Mouse (Mus musculus) embryonic stem cell, embryonic (primary cell): ENCODE measurements around the gene Dusp1.

ENCODE experiments used
- CTCF ChIA-PET, 4 experiments: fragments of 300-600 bp in 2 of 4; fragments of 350-600 bp in 2 of 4; sonication (Branson Sonifier 250); formaldehyde crosslinking; loops; one replicate each; lab custom pipeline; 2022; ENCODE audit warnings: inconsistent platforms in 2 of 4; lab: Charles Lee
- POLR2A ChIA-PET, 4 experiments: fragments of 300-600 bp in 2 of 4; fragments of 350-600 bp in 2 of 4; sonication (Branson Sonifier 250); formaldehyde crosslinking; loops; one replicate each; lab custom pipeline; 2022; ENCODE audit warnings: antibody characterized with exemption in 4 of 4, inconsistent platforms in 1 of 4; lab: Charles Lee

Dusp1 gene

DNA sequence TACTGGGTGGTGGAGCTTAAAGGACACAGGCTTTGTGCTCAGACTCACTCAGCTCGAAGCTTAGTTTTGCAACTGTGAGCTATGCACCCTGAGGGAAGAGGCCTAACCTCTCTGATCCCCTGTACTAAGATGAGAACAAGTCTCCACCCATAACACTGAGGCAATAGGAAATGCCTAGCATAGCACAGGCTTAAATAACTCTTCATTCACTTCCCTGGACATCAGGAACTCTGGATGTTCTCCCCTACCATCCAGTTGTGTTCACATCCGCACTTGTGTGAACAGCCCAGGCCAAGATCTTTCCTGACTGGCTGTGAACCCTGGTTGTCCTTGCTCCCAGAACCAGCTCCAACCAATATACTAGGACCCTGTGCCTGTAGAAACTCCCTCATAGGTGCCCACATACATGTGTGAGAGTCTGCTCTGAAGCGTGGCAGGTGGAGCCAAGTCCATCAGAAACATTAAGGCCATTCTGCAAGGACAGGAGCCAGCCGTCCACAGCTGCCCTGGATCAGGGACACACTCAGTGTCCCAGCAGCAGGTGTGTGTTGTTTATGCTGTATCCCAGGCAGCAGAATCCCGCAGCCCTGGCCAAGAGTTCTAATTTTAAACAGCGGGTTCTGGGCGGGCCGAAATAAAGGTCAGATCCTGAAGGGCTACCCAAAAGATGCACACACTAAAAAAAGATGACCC, 73.1 kb downstream of the Dusp1 start:
- CTCF ChIA-PET, result interaction anchor here in 1 of 4 experiments (0.5 kb wide), 1 partner anchor 400 kb away, joined by 3 read pairs; no protein-coding TSS in a partner anchor

DNA sequence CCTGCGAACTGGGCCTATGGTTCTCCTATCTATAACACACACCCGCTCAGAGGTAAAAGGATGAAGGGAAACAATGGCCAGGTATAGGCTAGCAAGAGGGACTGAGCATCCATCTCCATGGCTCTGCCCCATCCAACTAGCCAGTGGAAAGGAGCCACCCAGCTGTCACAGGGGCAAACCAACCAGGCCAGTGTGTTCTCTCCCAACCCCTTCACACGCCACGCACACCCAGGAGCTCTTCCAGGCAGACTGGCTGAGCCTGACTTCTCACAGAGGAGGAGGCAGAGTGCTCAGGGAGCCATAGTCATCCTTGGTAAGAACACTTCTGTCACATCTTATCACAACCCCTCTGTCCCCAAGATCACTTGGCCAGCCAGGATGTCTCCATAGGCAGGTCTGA, 74.0 kb downstream of the Dusp1 start:
- CTCF ChIA-PET, result no interaction called here
- POLR2A ChIA-PET, result interaction anchor here in 3 of 4 experiments (0.6 to 23.2 kb wide), 9 partner anchors 10 to 920 kb away, joined by 3 to 407 read pairs (median 4); no protein-coding TSS in a partner anchor

More for the DNA sequence above, 73.1 kb downstream of the Dusp1 start:
- POLR2A ChIA-PET, result interaction anchor here in 3 of 4 experiments (0.6 to 23.2 kb wide), 8 partner anchors 11 to 1068 kb away, joined by 3 to 407 read pairs (median 4); partner anchors contain the start of gene Hmga1 (in 1 of the 3)

DNA sequence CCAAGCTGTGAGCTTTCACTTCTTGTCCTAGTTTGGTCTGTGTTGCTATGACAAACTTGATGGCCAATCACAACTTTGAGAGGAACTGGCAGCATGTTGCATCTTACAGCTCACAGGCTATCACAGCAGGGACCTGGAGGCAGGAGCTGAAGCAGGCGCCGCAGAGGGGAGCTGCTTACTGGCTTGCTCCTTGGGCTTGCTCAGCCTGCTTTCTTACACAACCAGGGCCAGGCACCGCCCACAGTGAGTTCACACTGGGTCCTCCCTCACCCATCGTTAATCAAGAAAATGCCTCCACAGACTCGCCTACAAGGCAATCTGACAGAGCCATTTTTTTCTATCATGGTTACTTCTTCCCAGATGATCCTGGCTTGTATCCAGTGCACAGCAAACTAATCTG, 74.7 kb downstream of the Dusp1 start:
- CTCF ChIA-PET, result interaction anchor here in 1 of 4 experiments (0.6 kb wide), 1 partner anchor 337 kb away, joined by 3 read pairs; no protein-coding TSS in a partner anchor

DNA sequence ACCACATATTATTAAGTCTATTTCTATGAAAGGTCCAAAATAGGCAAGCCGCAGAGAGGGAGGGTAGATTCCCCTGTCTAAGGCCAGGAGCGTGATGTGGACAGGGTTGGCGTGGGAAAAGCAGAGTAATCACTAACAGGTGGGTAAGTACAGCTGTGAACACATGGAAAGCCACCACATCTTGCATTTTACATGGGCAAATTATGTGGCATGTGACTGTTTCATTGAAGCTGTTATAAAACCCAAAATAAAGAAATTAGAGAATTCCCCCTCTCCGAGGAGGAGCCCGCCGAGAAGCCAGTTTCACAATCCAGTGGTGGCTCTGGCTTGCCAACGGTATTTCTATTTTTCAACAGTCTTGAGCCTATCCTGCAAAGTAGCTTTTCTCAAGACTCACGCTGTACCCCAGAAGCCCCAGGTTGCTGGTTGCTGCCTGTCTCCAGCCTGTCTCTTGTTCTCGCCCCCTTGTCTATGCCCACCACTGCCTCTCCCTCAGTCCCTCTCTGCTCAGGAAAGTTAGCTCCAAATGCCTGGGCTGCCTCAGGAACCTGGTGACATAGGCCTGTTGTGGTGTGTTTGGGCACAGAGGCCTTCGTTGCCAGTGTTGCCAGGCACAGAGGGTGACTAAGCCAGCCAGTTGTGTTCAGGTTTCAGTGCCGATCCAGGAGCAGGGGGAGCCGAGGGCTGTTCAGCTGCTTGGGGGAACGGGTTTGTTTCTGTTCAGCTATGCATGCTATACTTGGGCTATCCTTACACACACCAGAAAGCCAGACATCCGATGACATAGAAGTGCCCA, 77.1 kb downstream of the Dusp1 start:
- CTCF ChIA-PET, result interaction anchor here in 1 of 4 experiments (1.5 kb wide), 1 partner anchor 33 kb away, joined by 3 read pairs; no protein-coding TSS in a partner anchor
- POLR2A ChIA-PET, result interaction anchor here in 3 of 4 experiments (0.7 to 23.2 kb wide), 11 partner anchors 8 to 24 kb away, joined by 3 to 407 read pairs (median 4); no protein-coding TSS in a partner anchor

More for the DNA sequence above, 74.7 kb downstream of the Dusp1 start:
- POLR2A ChIA-PET, result interaction anchor here in 3 of 4 experiments (0.5 to 23.2 kb wide), 10 partner anchors 9 to 920 kb away, joined by 3 to 407 read pairs (median 4); no protein-coding TSS in a partner anchor

DNA sequence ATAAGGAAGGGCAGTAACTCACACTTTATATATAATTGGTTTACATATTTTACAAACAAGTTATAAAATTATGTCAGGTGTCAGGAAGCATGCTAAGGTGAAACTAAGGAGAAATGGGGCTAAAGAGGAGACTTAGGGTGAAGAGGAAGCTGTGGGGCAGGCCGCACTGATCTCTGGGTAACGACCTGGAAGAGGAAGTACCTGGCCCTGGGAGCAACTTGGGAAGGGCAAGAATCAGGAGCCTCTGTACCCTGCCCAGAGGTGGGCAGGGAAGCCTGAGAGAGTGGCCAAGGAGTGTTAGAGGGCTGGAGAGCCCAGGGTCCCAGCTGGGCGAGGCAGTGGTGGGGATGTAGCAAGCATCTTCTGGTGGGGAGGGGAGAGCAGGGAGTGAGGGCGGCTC, 81.0 kb downstream of the Dusp1 start:
- ChIA-PET POLR2A (interaction anchor here in 1 of 4 experiments (1.0 kb wide), 1 partner anchor 26 kb away, joined by 3 read pairs; no protein-coding TSS in a partner anchor), CTCF (no interaction called here)

DNA sequence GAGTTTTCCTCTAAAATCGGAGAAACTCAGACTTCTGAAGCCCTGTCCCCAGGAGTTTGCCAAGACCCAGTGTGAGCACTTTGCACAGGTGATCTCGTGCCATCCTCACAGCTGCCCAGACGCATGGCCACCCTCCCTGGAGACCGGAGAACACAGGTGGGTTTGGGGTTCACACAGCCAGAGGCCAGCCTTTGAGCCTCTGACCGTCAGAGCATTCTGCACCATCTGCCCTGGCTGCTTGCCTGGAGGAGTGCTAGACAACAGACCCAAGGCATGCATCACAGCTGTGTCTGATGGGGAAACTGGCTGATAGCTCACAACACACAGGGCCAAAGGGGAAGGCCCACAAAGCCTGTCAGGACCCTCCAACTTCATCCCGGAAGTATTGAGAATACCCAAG, 82.3 kb downstream of the Dusp1 start:
- CTCF ChIA-PET, result interaction anchor here in 1 of 4 experiments (0.8 kb wide), 1 partner anchor 733 kb away, joined by 3 read pairs; no protein-coding TSS in a partner anchor
- POLR2A ChIA-PET, result interaction anchor here in 2 of 4 experiments (0.6 to 4.3 kb wide), 4 partner anchors 22 to 29 kb away, joined by 3 to 38 read pairs (median 8); no protein-coding TSS in a partner anchor

DNA sequence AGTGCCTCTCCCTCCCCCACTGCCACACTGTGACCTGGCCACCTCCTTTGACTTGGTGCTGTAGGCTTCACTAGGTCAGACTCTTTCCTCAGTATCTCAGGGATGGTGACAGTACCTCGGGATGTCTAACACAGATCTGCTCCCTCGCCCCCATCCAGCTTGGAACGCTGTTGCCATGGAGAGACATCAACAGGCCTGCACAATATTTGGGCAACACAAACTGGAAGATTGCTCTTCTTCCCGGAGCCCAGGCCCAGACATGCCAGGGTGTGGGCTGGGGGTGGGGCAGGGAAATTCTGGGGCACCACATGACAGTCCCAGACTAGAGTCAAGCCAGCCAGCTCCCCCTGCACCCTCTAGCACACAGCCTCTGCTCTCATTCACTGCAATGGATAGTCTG, 83.3 kb downstream of the Dusp1 start:
- CTCF ChIA-PET, result interaction anchor here in 1 of 4 experiments (0.8 kb wide), 1 partner anchor 734 kb away, joined by 3 read pairs; no protein-coding TSS in a partner anchor
- POLR2A ChIA-PET, result interaction anchor here in 3 of 4 experiments (0.7 to 4.3 kb wide), 10 partner anchors 9 to 1461 kb away, joined by 3 to 38 read pairs (median 4); no protein-coding TSS in a partner anchor

DNA sequence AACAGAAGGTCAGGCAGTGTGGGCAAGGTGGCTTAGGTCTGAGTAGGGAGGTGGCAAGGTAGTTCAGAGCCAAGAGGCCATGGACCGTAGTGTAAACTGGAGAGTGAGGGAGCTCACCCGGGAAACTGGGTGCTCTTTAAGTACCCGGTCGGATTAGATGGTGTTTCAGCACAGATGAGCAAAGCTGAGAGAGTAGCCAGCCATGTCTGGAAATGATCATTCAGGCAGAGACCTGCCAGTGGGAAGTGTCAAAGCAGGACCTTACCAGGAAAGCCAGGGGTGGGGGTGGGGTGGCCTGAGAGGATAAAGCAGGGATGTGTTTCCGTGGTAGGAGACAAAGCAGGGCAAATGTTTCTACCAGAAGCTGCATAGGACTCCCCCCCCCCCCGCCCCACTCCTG, 85.1 kb downstream of the Dusp1 start:
- CTCF ChIA-PET, result interaction anchor here in 1 of 4 experiments (0.6 to 0.8 kb wide), 2 partner anchors 25 to 35 kb away, joined by 5 to 12 read pairs; no protein-coding TSS in a partner anchor
- POLR2A ChIA-PET, result interaction anchor here in 3 of 4 experiments (0.6 to 4.3 kb wide), 11 partner anchors 9 to 162 kb away, joined by 3 to 38 read pairs (median 7); no protein-coding TSS in a partner anchor

DNA sequence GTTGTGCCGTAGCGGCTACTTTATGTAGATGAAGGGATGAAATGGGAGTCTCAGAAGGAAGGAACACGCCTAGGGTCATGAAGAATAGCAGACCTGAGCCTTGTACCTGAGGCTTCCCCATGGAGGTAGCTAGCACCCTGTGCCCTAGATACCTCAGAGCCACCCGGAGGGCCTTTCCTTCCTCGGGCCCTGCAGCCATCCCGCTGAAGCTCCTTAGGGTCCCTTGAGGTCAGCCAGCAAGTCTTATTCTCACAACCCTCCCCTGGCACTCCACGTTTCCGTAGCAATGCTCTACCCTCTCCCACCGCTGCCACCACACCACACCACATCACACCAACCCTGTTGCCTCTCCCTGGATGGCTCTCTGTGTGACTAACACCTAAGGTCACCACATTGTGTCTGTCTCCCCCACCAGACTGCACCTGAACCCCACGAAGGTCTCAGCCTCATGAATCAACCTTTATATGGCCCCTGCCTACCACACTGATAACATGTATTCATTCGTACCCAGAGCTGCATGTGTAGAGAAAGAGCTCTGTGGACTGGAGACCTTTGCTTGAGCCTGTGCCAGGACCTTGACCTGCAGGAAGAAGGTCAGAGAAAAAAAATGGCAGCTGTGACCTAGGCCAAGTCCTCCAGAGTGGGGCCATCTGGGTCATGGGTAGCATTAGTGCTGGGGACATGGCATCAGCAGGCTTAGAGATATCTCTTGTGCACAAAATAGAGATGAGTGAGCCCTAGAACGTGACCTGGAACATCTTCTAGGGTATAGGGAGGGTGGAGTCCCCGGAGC, 93.6 kb downstream of the Dusp1 start:
- CTCF ChIA-PET, result interaction anchor here in 3 of 4 experiments (0.6 to 1.6 kb wide), 3 partner anchors 17 to 194 kb away, joined by 3 read pairs; no protein-coding TSS in a partner anchor
- POLR2A ChIA-PET, result interaction anchor here in 3 of 4 experiments (1.0 to 2.1 kb wide), 9 partner anchors 10 to 248 kb away, joined by 3 to 11 read pairs (median 5); no protein-coding TSS in a partner anchor

DNA sequence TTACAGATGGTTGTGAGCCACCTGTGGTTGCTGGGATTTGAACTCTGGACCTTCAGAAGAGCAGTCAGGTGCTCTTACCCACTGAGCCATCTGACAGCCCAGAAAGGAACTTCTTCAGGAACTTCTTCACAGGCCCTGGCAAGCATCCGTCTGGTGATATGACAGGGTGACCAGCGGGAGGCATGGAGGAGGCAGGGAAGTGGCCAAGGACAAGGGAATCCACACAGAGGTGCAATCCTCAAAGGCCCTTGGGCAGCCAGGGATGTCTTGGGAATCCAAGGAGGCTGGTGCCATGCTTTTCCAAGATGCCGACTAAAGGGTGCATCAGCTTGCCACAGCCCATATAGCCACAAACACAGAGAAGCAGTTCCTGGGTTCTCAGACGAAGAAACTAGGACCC, 94.3 kb downstream of the Dusp1 start:
- POLR2A ChIA-PET, result interaction anchor here in 3 of 4 experiments (1.3 to 2.6 kb wide), 7 partner anchors 11 to 41 kb away, joined by 4 to 12 read pairs (median 5); no protein-coding TSS in a partner anchor
- CTCF ChIA-PET, result interaction anchor here in 1 of 4 experiments (1.0 to 1.6 kb wide), 2 partner anchors 16 to 171 kb away, joined by 3 to 5 read pairs; no protein-coding TSS in a partner anchor

DNA sequence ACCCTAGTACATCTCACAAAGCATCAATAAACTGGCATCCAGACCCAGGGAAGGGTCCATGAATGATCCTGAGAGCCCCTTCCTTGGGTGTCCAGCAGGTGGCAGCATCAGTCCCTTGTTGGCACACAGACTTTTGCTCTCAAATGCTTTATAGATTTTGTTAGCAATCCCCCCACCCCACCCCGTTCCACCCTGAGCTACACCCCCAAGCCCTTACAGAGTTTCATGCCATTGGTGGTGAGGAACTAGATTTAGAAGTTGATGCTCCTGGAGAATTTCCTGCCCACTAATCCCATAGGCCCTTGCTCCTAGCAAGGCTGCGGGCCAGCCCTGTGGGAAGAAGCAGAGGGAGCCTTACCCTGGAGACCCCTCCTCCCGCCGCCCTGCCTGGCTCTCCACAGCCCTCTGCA, 95.2 kb downstream of the Dusp1 start:
- POLR2A ChIA-PET, result interaction anchor here in 3 of 4 experiments (0.6 to 3.6 kb wide), 6 partner anchors 37 to 179 kb away, joined by 3 to 35 read pairs (median 4); no protein-coding TSS in a partner anchor
- CTCF ChIA-PET, result interaction anchor here in 3 of 4 experiments (0.6 to 3.0 kb wide), 10 partner anchors 14 to 216 kb away, joined by 3 to 22 read pairs (median 4); partner anchors contain the start of gene Neurl1b (in 1 of the 3)

DNA sequence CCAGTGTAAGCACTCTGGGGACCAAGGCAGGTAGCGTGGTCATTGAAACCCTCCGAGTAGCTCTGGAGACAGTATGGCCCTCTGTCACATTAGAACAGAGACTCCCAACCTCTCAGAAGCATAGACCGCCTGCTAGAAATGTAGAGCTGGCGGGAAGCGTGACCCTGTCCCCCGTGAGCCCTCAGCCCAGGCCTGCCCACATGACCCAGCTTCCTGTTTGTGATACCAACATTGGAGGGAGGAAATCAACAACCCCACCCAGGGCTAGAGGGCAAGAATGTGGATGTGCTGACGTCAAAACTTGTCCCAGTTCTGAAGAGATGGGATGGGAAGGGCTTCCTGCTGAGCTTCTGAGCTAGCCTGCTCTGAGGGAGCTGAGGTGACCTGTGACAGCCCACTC, 97.0 kb downstream of the Dusp1 start:
- ChIA-PET CTCF (interaction anchor here (0.6 to 3.0 kb wide), 21 partner anchors 13 to 557 kb away, joined by 3 to 22 read pairs (median 4); partner anchors contain the start of gene Atp6v0e (in 1 of the 4)), POLR2A (interaction anchor here in 3 of 4 experiments (0.6 to 3.6 kb wide), 21 partner anchors 9 to 261 kb away, joined by 3 to 39 read pairs (median 4); partner anchors contain the start of gene Atp6v0e (in 1 of the 3))

DNA sequence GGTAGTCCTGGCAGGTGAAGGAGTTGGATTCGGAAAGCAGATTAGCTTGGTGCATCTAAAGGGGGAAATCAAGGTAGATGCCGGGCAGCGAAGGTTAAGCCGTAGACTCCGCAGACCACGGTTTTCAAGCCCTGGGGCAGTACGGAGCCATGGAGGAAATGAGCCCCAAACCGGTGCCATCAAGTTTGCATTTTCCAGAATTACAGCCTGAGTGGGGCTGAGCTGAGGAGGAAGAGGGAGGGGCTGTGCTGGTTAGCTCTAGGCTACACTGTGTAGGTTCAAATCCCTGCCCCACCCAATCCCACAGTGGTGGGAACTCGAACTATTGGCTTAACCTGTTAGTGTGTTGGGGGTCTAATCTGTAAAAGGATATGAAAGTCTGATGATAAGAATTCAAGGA, 97.4 kb downstream of the Dusp1 start:
- ChIA-PET CTCF (interaction anchor here (0.5 to 3.0 kb wide), 21 partner anchors 12 to 420 kb away, joined by 3 to 22 read pairs (median 4); partner anchors contain the start of genes Atp6v0e (in 1 of the 4) and Nkx2-5 (in 1 of the 4)), POLR2A (interaction anchor here in 3 of 4 experiments (0.6 to 3.6 kb wide), 24 partner anchors 10 to 262 kb away, joined by 3 to 39 read pairs (median 4); partner anchors contain the start of gene Atp6v0e (in 1 of the 3))

DNA sequence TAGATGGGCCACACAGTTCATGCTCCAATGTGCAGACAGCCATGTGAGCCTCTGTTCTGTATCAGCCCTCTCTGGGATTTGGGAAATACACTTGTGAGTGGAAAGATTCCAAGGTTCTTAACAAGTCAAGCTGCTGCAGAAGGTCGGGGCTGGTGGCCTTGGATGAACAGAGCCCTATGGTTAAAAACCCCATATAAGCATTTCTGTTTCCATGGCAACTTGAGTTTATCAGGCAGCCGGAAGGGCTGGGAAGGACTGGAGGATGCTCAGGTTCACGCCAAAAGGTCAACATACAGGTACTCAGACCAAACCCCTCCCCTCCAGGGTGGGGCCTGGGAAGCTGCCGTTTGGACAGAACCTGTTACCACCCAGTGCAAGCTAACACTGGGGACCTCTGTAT, 97.9 kb downstream of the Dusp1 start:
- CTCF ChIA-PET, result interaction anchor here in 3 of 4 experiments (0.5 to 3.0 kb wide), 14 partner anchors 12 to 599 kb away, joined by 3 to 22 read pairs (median 4); partner anchors contain the start of gene Nkx2-5 (in 1 of the 3)
- POLR2A ChIA-PET, result interaction anchor here in 3 of 4 experiments (0.6 to 3.6 kb wide), 16 partner anchors 11 to 262 kb away, joined by 3 to 39 read pairs (median 4); partner anchors contain the start of gene Atp6v0e (in 1 of the 3)

DNA sequence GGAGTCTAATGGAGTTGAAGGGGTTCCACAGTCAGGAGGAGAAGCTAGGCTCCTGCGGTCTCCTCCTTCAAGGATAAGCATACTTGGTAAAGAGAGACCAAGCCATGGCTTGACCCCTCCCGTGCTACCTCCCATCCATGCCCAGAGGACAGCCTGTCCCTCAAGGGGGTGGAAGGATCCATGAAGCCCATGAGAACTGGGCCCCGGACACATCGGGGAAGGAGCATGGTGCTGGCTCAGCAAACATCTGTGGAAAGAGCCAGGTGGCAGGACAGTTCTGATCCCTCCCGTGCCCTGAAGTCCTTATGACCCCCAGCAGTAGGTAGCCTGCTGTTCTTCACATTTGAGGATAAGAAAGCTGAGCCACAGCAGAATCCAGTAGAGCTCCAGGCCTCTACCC, 98.5 kb downstream of the Dusp1 start:
- POLR2A ChIA-PET, result interaction anchor here in 2 of 4 experiments (1.0 to 3.6 kb wide), 14 partner anchors 10 to 253 kb away, joined by 3 to 39 read pairs (median 4); partner anchors contain the start of gene Atp6v0e (in 1 of the 2)
- CTCF ChIA-PET, result interaction anchor here (0.6 to 3.4 kb wide), 22 partner anchors 11 to 600 kb away, joined by 3 to 40 read pairs (median 4); partner anchors contain the start of gene Atp6v0e (in 1 of the 4)
